Mouse (Mus musculus): ENCODE measurements around the gene Rffl.
A peak's percentile ranks its signal among the peaks of the same experiment; 100 is the strongest.

Gene Rffl

GRCm38 (mm10) chr11:82764438-82764924 lies 106.5 kb downstream of the Rffl start:
- no peak for DNase-seq (ENCODE audit: low read depth, low spot score)

GRCm38 (mm10) chr11:82763742-82764437 lies 107.1 kb downstream of the Rffl start, which contains the start of the genes Cct6b and Zfp830:
TSS of gene Cct6b (minus strand) at chr11:82764321.
TSS of gene Zfp830 (plus strand) at chr11:82764345.
- peak; percentile 90 for DNase-seq (ENCODE audit: low read depth, low spot score)

- no peak for DNase-seq (ENCODE audit: low read depth, low spot score)
Observed at GRCm38 (mm10) chr11:82763261-82763660, 107.7 kb downstream of the Rffl start.

GRCm38 (mm10) chr11:82762286-82762829 lies 108.7 kb downstream of the Rffl start:
- DNase-seq (ENCODE audit: low read depth, low spot score): no peak

- no peak for DNase-seq (ENCODE audit: low read depth, low spot score)
Observed at GRCm38 (mm10) chr11:82755919-82756318, 115.1 kb downstream of the Rffl start.
